Mouse (Mus musculus): ENCODE measurements around the gene Commd2. TPM values are rescaled to one million over a fixed set of nuclear protein-coding genes. Genes with fewer than 3 reads are reported as not detected.
A peak's percentile ranks its signal among the peaks of the same experiment; 100 is the strongest.

The Commd2 gene
- 81.2 and 89.5 TPM in 2 replicates for polyA plus RNA-seq (2016; fragmentation: Nextera tagmentation; extraction: Ambion mirVana)

DNA sequence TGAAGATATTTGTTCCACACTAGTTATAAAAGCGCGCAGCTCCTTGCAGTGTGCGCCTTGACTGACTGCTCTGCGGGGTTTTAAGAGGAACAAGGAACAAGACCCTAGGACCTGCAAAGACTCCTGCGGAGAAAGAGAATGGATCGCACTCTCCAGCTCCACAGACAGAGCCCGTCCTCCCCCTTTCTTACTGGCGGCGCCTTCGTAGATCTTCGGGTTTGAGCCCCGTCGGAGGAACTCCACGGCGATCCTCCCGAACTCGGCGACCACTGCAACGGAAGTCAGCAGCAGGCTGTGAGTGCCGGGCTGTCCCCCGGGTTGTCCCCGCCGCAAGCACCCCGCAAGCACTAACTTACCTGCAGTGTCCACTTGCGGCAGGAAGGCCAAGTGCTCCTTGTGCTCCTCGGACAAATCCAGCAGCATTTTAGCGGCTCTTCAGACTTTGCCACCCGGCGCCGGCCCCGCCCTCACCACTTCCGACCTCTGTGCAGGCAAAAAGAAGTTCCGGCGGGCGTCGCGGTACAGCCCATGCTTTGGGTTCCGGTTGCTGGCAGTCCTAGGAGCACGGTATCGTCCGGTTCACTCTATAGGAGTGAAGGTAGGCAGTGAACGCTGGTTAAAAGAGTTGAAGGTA, at the start of gene Commd2:
TSS of gene Commd2 (minus strand) at position 485 of the 634 bp plus-strand sequence.
- peak within 1 kb of the TSS; percentile 80 for H3K9ac ChIP-seq (replicated peaks)
- H3K4me2 ChIP-seq (replicated peaks), result peak within 1 kb of the TSS; percentile 78
- peaks cover 6% of the 10 kb centered on the region for H3K4me1 ChIP-seq
- peak within 1 kb of the TSS; percentile 90 for H3K4me3 ChIP-seq
- H3K27ac ChIP-seq (replicated peaks), result peak within 1 kb of the TSS; percentile 87
- peak; percentile 98 for ATAC-seq (ENCODE audit: low FRiP score, low read depth)
- under 1% methylated on average over 42 of the region's 42 CpGs for WGBS
- no peaks in the 10 kb centered on the region for H3K9me3 ChIP-seq
- peaks cover 11% of the 10 kb centered on the region for H3K36me3 ChIP-seq
- H3K27me3 ChIP-seq, result peaks cover 5% of the 10 kb centered on the region; the same call in 1 of the 2 replicates

GRCm38 (mm10) chr3:57696779-57697178, 45.3 kb upstream of the Commd2 start:
- 95% methylated on average over 9 of the region's 9 CpGs for WGBS
- Histone ChIP-seq H3K36me3 (no peaks in the 10 kb centered on the region), H3K4me1 (no peaks in the 10 kb centered on the region), H3K27me3 (no peaks in the 10 kb centered on the region), H3K4me2 (replicated peaks) (no peak overlapping the region), H3K27ac (replicated peaks) (no peak overlapping the region), H3K4me3 (no peak overlapping the region), H3K9ac (replicated peaks) (no peak overlapping the region), H3K9me3 (no peaks in the 10 kb centered on the region)
- no peak for ATAC-seq (ENCODE audit: low FRiP score, low read depth)

DNA sequence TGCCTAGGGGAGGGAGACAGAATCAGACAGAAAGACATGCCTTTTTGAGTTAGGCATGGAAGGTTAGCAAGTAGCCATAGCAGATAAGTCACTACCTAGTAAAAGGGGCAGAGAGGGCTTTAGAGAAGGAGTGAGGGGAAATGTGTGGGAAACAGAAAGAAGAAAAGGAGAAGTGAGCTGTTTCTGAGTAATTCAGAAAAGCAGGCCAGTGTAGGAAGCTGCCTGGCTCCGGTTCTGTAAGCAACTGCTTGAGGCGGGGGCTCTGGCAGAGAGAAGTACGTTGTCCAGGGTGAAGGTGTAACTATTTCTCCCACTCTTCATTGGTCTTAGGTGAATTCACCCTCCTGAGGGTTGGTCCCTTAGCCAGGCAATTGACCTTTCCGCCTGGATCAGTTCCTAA, 44.7 kb upstream of the Commd2 start:
- 88% methylated on average over 4 of the region's 4 CpGs for WGBS
- H3K36me3 ChIP-seq, result no peaks in the 10 kb centered on the region
- H3K4me2 ChIP-seq (replicated peaks), result no peak overlapping the region
- ATAC-seq (ENCODE audit: low FRiP score, low read depth), result no peak
- no peaks in the 10 kb centered on the region for H3K9me3 ChIP-seq
- H3K27me3 ChIP-seq, result no peaks in the 10 kb centered on the region
- no peak overlapping the region for H3K27ac ChIP-seq (replicated peaks)
- H3K4me1 ChIP-seq, result no peaks in the 10 kb centered on the region
- H3K9ac ChIP-seq (replicated peaks), result no peak overlapping the region
- H3K4me3 ChIP-seq, result no peak overlapping the region

DNA sequence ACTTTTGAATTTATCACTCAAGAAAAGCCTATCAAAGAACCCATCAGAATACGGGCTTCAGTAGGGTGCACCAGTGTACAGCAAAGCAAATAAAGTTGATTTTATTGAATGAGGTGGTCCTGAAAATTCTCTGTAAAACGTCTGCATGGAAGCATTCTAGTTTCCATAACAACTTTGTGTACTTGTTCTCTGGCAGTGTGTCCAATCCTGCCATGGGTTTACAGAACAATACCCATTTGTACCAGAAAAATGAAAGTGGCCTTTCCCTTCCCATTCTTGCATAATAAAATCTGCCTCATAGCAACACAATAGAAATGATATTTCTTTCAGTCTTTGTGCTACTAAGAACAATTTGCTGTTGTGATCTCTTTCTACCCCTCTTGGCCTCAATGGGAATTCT, 41.2 kb upstream of the Commd2 start, which contains the start of gene Ankub1:
TSS of gene Ankub1 (minus strand) at position 81 of the 400 bp plus-strand sequence.
- no peaks in the 10 kb centered on the region for H3K9me3 ChIP-seq
- H3K27ac ChIP-seq (replicated peaks), result no peak within 1 kb of the TSS
- H3K4me1 ChIP-seq, result no peaks in the 10 kb centered on the region
- no peak for ATAC-seq (ENCODE audit: low FRiP score, low read depth)
- no peaks in the 10 kb centered on the region for H3K36me3 ChIP-seq
- H3K9ac ChIP-seq (replicated peaks), result no peak within 1 kb of the TSS
- H3K27me3 ChIP-seq, result no peaks in the 10 kb centered on the region
- 52% methylated on average over 2 of the region's 2 CpGs for WGBS
- H3K4me2 ChIP-seq (replicated peaks), result no peak within 1 kb of the TSS
- no peak within 1 kb of the TSS for H3K4me3 ChIP-seq

GRCm38 (mm10) chr3:57691772-57692171, 40.3 kb upstream of the Commd2 start:
- ATAC-seq (ENCODE audit: low FRiP score, low read depth), result no peak
- Histone ChIP-seq H3K4me3 (no peak overlapping the region), H3K27ac (replicated peaks) (no peak overlapping the region), H3K9ac (replicated peaks) (no peak overlapping the region), H3K4me1 (no peaks in the 10 kb centered on the region), H3K9me3 (no peaks in the 10 kb centered on the region), H3K36me3 (no peaks in the 10 kb centered on the region), H3K4me2 (replicated peaks) (no peak overlapping the region), H3K27me3 (no peaks in the 10 kb centered on the region)
- WGBS, result 85% methylated on average over 4 of the region's 4 CpGs

DNA sequence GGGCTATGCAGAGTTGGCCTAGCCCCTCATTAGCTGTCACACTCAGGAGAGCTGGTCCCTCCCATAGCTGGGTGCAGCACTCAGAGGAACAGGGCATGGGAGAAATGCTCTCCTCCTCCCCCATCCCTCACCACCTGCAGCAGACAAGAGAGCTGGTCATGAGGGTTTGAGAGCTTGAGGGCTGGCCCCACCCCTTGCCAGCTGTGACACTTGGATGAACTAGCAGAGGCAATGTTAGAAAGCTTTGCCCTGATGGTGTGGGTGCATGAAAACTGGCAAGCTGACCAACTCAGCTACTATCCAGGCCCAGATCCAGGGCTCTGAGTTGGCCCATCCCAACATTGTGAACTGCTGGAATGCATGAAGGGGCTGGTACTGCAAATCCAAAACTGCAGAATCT, 26.3 kb upstream of the Commd2 start:
- H3K27me3 ChIP-seq, result no peaks in the 10 kb centered on the region
- H3K9ac ChIP-seq (replicated peaks), result no peak overlapping the region
- no peaks in the 10 kb centered on the region for H3K4me1 ChIP-seq
- no peak overlapping the region for H3K27ac ChIP-seq (replicated peaks)
- no peak overlapping the region for H3K4me2 ChIP-seq (replicated peaks)
- H3K9me3 ChIP-seq, result no peaks in the 10 kb centered on the region
- no peak overlapping the region for H3K4me3 ChIP-seq
- no peaks in the 10 kb centered on the region for H3K36me3 ChIP-seq
- no peak for ATAC-seq (ENCODE audit: low FRiP score, low read depth)

DNA sequence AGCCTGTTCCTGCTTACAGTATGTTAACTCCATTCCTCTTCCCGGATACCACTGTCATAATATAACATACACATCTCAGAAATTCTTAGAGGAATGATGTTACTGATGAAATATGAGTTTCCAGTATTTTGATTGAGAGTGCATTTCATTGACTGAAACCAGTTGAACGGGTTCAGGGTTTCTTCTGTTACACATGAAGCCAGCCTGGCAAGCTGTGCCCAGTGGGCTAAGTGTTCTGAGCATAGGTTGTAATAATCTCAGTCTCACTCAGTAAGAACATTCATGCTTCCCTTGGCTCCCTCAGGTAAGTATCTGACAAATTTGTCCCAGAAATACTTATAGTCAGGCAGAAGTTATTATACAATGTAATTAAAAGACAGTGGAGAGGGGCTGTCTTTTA, 22.6 kb upstream of the Commd2 start:
- Histone ChIP-seq H3K4me3 (no peak overlapping the region), H3K36me3 (no peaks in the 10 kb centered on the region)

GRCm38 (mm10) chr3:57673586-57673985, 22.1 kb upstream of the Commd2 start:
- ATAC-seq (ENCODE audit: low FRiP score, low read depth), result no peak
- no peak overlapping the region for H3K4me2 ChIP-seq (replicated peaks)
- H3K9me3 ChIP-seq, result no peaks in the 10 kb centered on the region
- no peak overlapping the region for H3K9ac ChIP-seq (replicated peaks)
- H3K27me3 ChIP-seq, result no peaks in the 10 kb centered on the region
- no peaks in the 10 kb centered on the region for H3K36me3 ChIP-seq
- no peaks in the 10 kb centered on the region for H3K4me1 ChIP-seq
- H3K4me3 ChIP-seq, result no peak overlapping the region
- WGBS, result 87% methylated on average over 4 of the region's 4 CpGs
- H3K27ac ChIP-seq (replicated peaks), result no peak overlapping the region

More for the DNA sequence above, 22.6 kb upstream of the Commd2 start:
- no peaks in the 10 kb centered on the region for H3K27me3 ChIP-seq
- no peak overlapping the region for H3K27ac ChIP-seq (replicated peaks)
- H3K9me3 ChIP-seq, result no peaks in the 10 kb centered on the region
- ATAC-seq (ENCODE audit: low FRiP score, low read depth), result no peak
- 90% methylated on average over 2 of the region's 2 CpGs for WGBS
- no peak overlapping the region for H3K9ac ChIP-seq (replicated peaks)
- no peaks in the 10 kb centered on the region for H3K4me1 ChIP-seq
- H3K4me2 ChIP-seq (replicated peaks), result no peak overlapping the region

DNA sequence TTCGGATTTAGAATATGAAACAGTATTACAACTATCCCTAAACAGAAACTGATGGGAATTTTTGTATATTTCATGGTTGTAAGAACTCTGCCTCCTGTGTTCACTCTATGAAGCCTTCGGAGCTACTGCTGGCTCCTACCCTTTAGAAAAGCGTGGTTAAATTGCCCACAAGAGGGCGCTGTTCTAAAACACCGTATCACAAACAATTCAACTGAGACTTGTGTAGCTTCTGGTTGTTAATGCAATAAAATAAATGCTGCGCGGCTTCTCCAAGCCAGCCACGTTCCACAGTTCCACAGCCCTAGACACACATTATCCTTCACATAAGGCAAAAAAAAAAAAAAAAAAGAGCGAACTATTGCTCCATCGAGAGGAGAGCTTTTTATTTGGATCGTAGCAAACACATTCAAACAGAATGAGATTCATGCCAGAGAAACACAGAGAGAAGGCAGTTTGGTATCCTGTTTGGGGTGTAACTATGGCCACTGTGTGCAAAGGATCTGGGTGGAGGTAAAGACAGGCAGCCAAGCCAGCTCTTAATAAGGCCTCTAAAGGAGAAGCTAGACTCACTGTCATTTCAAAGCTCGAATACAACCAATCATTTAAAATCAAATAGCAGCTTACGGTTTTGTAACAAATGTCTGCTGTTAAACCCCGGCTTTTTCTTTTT, 15.7 kb upstream of the Commd2 start:
- Histone ChIP-seq H3K27me3 (no peaks in the 10 kb centered on the region), H3K4me3 (peak overlapping the region; percentile 15; the same call in 1 of the 2 replicates), H3K9ac (replicated peaks) (no peak overlapping the region), H3K4me1 (0 out of 2 replicates have a peak, but pooled peaks cover 2% of the 10 kb centered on the region), H3K9me3 (no peaks in the 10 kb centered on the region), H3K27ac (replicated peaks) (no peak overlapping the region), H3K4me2 (replicated peaks) (peak overlapping the region; percentile 38), H3K36me3 (no peaks in the 10 kb centered on the region)
- ATAC-seq (ENCODE audit: low FRiP score, low read depth), result peak; percentile 71
- 35% methylated on average over 14 of the region's 14 CpGs for WGBS

- Histone ChIP-seq H3K4me2 (replicated peaks) (no peak overlapping the region), H3K4me1 (0 out of 2 replicates have a peak, but pooled peaks cover 2% of the 10 kb centered on the region), H3K27ac (replicated peaks) (no peak overlapping the region), H3K36me3 (no peaks in the 10 kb centered on the region), H3K4me3 (no peak overlapping the region), H3K27me3 (no peaks in the 10 kb centered on the region), H3K9me3 (no peaks in the 10 kb centered on the region), H3K9ac (replicated peaks) (no peak overlapping the region)
- no peak for ATAC-seq (ENCODE audit: low FRiP score, low read depth)
- 96% methylated on average over 5 of the region's 5 CpGs for WGBS
These were observed 14.4 kb upstream of the Commd2 start for GRCm38 (mm10) chr3:57665880-57666279.

DNA sequence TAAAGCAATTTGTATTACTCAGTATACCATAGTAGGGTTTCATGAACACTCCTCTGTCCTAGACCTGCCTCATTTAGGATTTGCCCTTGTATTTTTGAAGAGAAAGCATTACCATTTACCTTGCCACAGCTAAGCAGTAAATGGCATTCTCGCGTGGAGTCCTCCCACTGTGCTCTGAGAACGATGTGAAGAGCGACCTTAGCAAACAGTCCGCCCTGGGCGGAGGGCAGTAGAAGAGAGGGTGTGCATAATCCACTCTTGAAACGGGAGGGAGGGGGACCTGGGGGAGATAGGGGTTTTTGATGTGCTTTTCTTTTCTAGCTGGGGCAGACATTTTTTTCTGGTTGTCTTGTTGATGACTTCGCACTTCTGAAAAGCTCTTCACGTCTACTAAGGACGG, 13.2 kb upstream of the Commd2 start:
- H3K27me3 ChIP-seq, result no peaks in the 10 kb centered on the region
- H3K36me3 ChIP-seq, result no peaks in the 10 kb centered on the region
- H3K4me3 ChIP-seq, result no peak overlapping the region
- H3K9ac ChIP-seq (replicated peaks), result no peak overlapping the region
- H3K4me1 ChIP-seq, result 0 out of 2 replicates have a peak, but pooled peaks cover 2% of the 10 kb centered on the region
- H3K9me3 ChIP-seq, result no peaks in the 10 kb centered on the region
- ATAC-seq (ENCODE audit: low FRiP score, low read depth), result no peak
- H3K27ac ChIP-seq (replicated peaks), result no peak overlapping the region
- 63% methylated on average over 10 of the region's 10 CpGs for WGBS
- H3K4me2 ChIP-seq (replicated peaks), result no peak overlapping the region

DNA sequence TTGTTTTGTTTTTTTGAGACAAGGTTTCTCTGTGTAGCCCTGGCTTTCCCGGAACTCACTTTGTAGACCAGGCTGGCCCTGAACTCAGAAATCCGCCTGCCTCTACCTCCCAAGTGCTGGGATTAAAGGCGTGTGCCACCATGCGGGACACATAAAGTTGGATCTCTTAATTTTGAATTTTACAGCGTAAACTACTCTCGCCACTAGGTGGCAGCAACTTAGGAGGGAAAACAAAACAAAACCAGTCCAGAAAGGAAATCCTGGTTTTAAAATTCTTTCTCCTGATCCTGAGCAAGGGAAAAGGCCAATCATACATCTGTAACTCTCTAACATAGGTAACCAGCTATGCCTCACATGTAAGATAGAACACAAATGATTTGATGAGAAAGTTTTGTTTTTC, 12.2 kb upstream of the Commd2 start:
- Histone ChIP-seq H3K36me3 (no peaks in the 10 kb centered on the region), H3K9me3 (no peaks in the 10 kb centered on the region), H3K4me2 (replicated peaks) (no peak overlapping the region), H3K27me3 (no peaks in the 10 kb centered on the region), H3K27ac (replicated peaks) (no peak overlapping the region), H3K4me1 (0 out of 2 replicates have a peak, but pooled peaks cover 2% of the 10 kb centered on the region), H3K4me3 (no peak overlapping the region), H3K9ac (replicated peaks) (no peak overlapping the region)
- no peak for ATAC-seq (ENCODE audit: low FRiP score, low read depth)
- WGBS, result 21% methylated on average over 6 of the region's 6 CpGs
